Mouse (Mus musculus) ES-E14 (cell line): Measurements from ENCODE around the gene Zfp30. TPM values are rescaled to one million over a fixed set of nuclear protein-coding genes. Genes with fewer than 3 reads are reported as not detected.

ENCODE experiments used
- DNase-seq: peaks from one replicate; pipeline ENCODE4 v3.0.0-alpha.2; 2013; ENCODE audit warnings: low read depth, low spot score
- H3K27ac ChIP-seq: 2 replicates; pipeline ENCODE4 v1.5.1; 2012; ENCODE audit warnings: low read depth, mild to moderate bottlenecking, low read length, moderate library complexity, mixed read lengths; ENCODE audit not compliant: poor library complexity, insufficient read depth, severe bottlenecking
- H3K36me3 ChIP-seq: 2 replicates; pipeline ENCODE4 v1.6.1; 2012; ENCODE audit warnings: mild to moderate bottlenecking, low read length, moderate library complexity, mixed read lengths; ENCODE audit not compliant: control insufficient read depth, poor library complexity, insufficient read depth, severe bottlenecking
- H3K4me1 ChIP-seq, 2 experiments: fragments of 150-350 bp in 1 of 2; sonication (generic) in 1 of 2; 2 replicates each; pipeline ENCODE4 v1.6.1; 2012; ENCODE audit warnings: low read length in 2 of 2, mild to moderate bottlenecking in 1 of 2, mixed read lengths in 1 of 2; ENCODE audit not compliant: control insufficient read depth in 2 of 2, insufficient read depth in 2 of 2, poor library complexity in 1 of 2
- H3K4me3 ChIP-seq, 2 experiments: fragments of 150-350 bp in 1 of 2; sonication (generic) in 1 of 2; 2 replicates each; pipeline ENCODE4 v1.5.1; 2012; ENCODE audit warnings: low read length in 2 of 2, low read depth in 1 of 2, mild to moderate bottlenecking in 1 of 2, mixed read lengths in 1 of 2; ENCODE audit not compliant: insufficient read depth in 1 of 2, poor library complexity in 1 of 2, severe bottlenecking in 1 of 2
- H3K9ac ChIP-seq: 2 replicates; pipeline ENCODE4 v1.6.1; 2012; ENCODE audit warnings: low read depth, mild to moderate bottlenecking, low read length, mixed read lengths; ENCODE audit not compliant: poor library complexity, insufficient read depth, severe bottlenecking
- H3K9me3 ChIP-seq: fragments of 150-350 bp; sonication (generic); 2 replicates; pipeline ENCODE4 v1.6.1; 2012; ENCODE audit warnings: low read depth, mild to moderate bottlenecking, low read length; ENCODE audit not compliant: control insufficient read depth, insufficient read depth
- CHD2 ChIP-seq: IDR thresholded peaks from 2 replicates; pipeline ENCODE4 v1.6.1; 2014; ENCODE audit warnings: mild to moderate bottlenecking, low read depth, low read length, inconsistent platforms
- HCFC1 ChIP-seq: IDR thresholded peaks from 2 replicates; pipeline ENCODE4 v1.6.1; 2012; ENCODE audit warnings: low read length, inconsistent platforms, borderline replicate concordance; ENCODE audit not compliant: insufficient read depth
- MAFK ChIP-seq: IDR thresholded peaks from 2 replicates; pipeline ENCODE4 v1.6.1; 2014; ENCODE audit warnings: mild to moderate bottlenecking, low read depth, low read length, inconsistent platforms; ENCODE audit not compliant: insufficient read depth
- ZC3H11A ChIP-seq: IDR thresholded peaks from 2 replicates; pipeline ENCODE4 v1.6.1; 2012; ENCODE audit warnings: low read depth, mild to moderate bottlenecking, inconsistent platforms, low read length, borderline replicate concordance
- ZNF384 ChIP-seq: IDR thresholded peaks from 2 replicates; pipeline ENCODE4 v1.6.1; 2012; ENCODE audit warnings: low read depth, low read length, inconsistent platforms
- in situ Hi-C, 2 experiments: fragments of 600-800 bp; cut with MboI; formaldehyde crosslinking; loops; one replicate each; pipeline ENCODE4 v1.15.1; 2025; ENCODE audit warnings: low sequenced_read_pairs in 2 of 2, inconsistent platforms in 1 of 2; ENCODE audit not compliant: unreplicated experiment in 2 of 2
- total RNA-seq: library from RNA; depleted of rRNA; stranded (reverse); fragments of 300-350 nt; gene quantifications from 2 replicates; pipeline ENCODE4 v1.2.3, GENCODE M21; 2012

Gene Zfp30
- total RNA-seq, 1 experiment: 1.3 TPM

DNA sequence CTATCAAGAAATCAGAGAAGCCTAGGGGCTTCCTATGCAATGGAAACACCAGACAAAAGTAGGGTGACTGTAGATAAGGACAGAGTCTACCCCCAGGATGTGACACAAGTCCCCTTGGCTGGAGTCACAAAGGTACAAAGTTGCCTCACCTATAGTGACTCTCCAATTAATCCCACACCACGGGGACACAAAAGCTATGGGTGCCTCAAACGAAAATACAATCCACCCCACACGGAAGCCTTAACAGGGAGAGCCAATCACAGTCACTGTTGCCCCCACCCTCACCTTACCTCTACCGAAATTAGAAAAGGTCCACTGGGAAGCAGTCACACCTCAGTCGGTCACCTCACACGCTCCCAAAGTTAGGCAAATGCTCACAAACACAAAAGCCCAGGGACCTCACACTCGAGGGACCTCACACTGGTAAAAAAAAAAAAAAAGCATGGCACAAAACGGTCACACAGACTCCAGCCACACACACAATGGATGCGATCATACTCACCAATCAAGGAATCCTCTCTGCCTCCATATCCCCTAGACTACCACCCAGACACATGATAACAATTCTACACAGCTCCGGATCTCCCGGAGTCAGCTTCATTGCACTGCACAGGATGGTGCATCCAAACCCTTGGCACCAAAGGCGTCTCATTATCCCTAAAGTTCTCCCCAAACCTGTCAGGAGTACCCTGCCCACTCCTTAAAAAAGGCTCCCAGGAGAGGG lies 31.4 kb downstream of the Zfp30 start:
- Histone ChIP-seq H3K36me3 (no peaks in the 10 kb centered on the region), H3K9me3 (no peaks in the 10 kb centered on the region), H3K4me3 (peak overlapping the region; percentile 43 to 92; a peak in 3 of 4 replicates), H3K4me1 (0 out of 4 replicates have a peak, but pooled peaks cover 0 to 2% of the 10 kb centered on the region in 2 experiments), H3K27ac (peak overlapping the region; percentile 5; the same call in 1 of the 2 replicates), H3K9ac (no peak overlapping the region)
- in situ Hi-C loops: no loop called here
- no peak for DNase-seq
- TF ChIP-seq MAFK (no peak), ZC3H11A (no peak), HCFC1 (no peak), ZNF384 (no peak), CHD2 (no peak)

DNA sequence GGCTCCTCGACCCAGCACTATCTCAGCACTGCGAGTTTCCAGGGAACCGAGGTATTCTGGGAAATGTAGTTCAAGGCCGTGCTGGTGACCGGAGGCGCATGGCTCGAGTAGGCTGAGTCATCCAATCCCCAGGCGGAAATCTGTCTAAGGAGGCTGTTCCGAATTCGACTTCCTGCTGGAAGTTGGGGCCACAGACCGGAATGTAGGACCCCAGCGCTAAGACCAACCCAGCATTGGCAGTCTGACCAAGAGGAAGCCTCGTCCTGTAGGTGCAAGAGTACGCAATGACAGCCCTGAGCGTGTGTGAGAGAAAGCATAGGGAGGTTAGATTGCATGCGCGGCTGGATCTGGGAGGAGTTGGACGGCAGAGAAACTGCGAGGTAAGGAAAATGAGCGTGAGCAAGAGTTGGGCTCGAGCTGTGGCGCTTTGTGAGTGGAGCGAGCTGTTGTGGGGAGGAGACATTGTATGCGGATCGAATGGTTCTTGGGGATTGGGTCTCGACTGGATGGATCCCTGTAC lies 32.2 kb downstream of the Zfp30 start, which contains the start of gene Zfp790:
Gene Zfp790, plus strand, starts transcription at position 205 of the 520 bp plus-strand sequence.
- Histone ChIP-seq H3K4me3 (peak within 1 kb of the TSS; percentile 75 to 92), H3K4me1 (0 out of 4 replicates have a peak, but pooled peaks cover 0 to 2% of the 10 kb centered on the region in 2 experiments), H3K9ac (peak within 1 kb of the TSS; percentile 70), H3K36me3 (no peaks in the 10 kb centered on the region), H3K9me3 (no peaks in the 10 kb centered on the region), H3K27ac (peak within 1 kb of the TSS; percentile 9; the same call in 1 of the 2 replicates)
- peak; percentile 89 for DNase-seq
- in situ Hi-C loops: no loop called here
- TF ChIP-seq ZNF384 (no peak), CHD2 (no peak), ZC3H11A (no peak), HCFC1 (peak; percentile 94), MAFK (peak; percentile 53; the same call in 1 of the 2 replicates)

DNA sequence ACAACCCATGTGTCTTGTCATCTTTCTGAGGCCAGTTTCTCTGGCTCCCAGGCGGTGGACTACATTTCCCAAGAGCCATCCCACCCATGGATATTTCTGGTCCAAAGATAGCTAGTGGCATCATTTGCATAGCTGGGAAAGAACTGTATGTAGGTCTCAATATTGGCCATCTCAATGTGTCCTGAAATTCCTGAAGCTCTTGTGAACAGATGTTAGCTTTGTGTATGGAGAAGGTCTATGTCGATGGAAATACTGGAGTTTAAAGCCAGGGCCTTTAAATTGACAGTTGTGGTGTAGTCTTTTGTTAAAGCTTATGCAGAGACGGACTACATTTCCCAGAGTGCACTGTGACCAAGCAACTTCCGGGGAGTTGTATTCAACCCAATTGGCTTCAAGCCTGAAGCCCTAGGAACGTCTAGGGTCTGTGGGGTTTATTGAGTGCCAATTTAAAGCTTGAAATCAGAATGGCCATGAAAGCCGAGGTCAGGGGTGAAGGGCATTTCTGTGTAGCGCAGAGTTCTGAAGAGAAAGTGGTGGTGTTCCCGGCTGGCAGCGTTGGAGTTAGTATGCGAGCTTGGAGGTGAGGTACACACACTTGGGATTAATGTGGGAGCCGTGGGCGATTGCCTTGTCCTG lies 34.9 kb downstream of the Zfp30 start:
- Histone ChIP-seq H3K4me3 (peak overlapping the region; percentile 73 to 89), H3K4me1 (0 out of 4 replicates have a peak, but pooled peaks cover 0 to 2% of the 10 kb centered on the region in 2 experiments), H3K9ac (peak overlapping the region; percentile 69), H3K9me3 (no peaks in the 10 kb centered on the region), H3K27ac (no peak overlapping the region), H3K36me3 (peaks cover 4% of the 10 kb centered on the region; the same call in 1 of the 2 replicates)
- in situ Hi-C loops: no loop called here
- peak; percentile 35; the same call in 1 of the 2 replicates for TF ChIP-seq CHD2
- TF ChIP-seq HCFC1: peak; percentile 92
- TF ChIP-seq MAFK: no peak
- no peak for TF ChIP-seq ZNF384
- no peak for TF ChIP-seq ZC3H11A
- DNase-seq: peak; percentile 72

DNA sequence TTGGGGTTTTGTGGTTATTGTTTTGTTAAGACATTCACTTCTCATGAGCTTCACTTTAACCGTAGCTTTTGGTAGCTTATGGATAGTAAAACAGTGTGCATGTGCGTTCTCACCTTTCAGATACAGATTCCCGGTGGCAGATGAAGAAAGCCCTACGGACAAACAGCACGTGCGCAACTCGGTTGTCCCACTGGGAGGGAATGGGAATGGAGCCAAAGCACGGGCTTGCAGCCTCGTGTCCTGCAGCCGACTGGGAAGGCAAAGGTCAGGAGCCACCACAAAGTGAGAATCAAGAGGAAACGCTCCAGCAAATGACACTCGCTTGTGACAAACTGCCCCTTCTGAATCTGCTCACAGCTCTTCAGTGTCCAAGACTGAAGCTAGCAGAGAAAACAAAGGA lies 44.2 kb downstream of the Zfp30 start:
- Histone ChIP-seq H3K27ac (no peak overlapping the region), H3K4me1 (no peaks in the 10 kb centered on the region), H3K36me3 (peaks cover 19% of the 10 kb centered on the region), H3K4me3 (no peak overlapping the region), H3K9ac (no peak overlapping the region), H3K9me3 (no peaks in the 10 kb centered on the region)
- no peak for DNase-seq
- in situ Hi-C loops: no loop called here
- TF ChIP-seq ZC3H11A (no peak), CHD2 (no peak), MAFK (no peak)
